Mouse (Mus musculus): Measurements from ENCODE around the gene Nucks1.
A peak's percentile ranks its signal among the peaks of the same experiment; 100 is the strongest.

Gene Nucks1

GRCm38 (mm10) chr1:131922100-131922499 is 11.8 kb downstream of the Nucks1 start:
- DNase-seq (ENCODE audit: low spot score) = no peak

GRCm38 (mm10) chr1:131933471-131933870 is 23.1 kb downstream of the Nucks1 start:
- DNase-seq (ENCODE audit: low spot score) = no peak

GRCm38 (mm10) chr1:131937659-131938305 is 27.4 kb downstream of the Nucks1 start:
- DNase-seq (ENCODE audit: low spot score) = peak; percentile 34

- DNase-seq (ENCODE audit: low spot score) = no peak
Observed at GRCm38 (mm10) chr1:131938811-131939210, 28.5 kb downstream of the Nucks1 start.

GRCm38 (mm10) chr1:131940711-131941244 is 30.4 kb downstream of the Nucks1 start:
- DNase-seq (ENCODE audit: low spot score) = no peak

GRCm38 (mm10) chr1:131941501-131941900 is 31.2 kb downstream of the Nucks1 start:
- DNase-seq (ENCODE audit: low spot score) = no peak

- no peak for DNase-seq (ENCODE audit: low spot score)
Observed at GRCm38 (mm10) chr1:131942621-131943590, 32.6 kb downstream of the Nucks1 start.

GRCm38 (mm10) chr1:131945674-131946440 is 35.5 kb downstream of the Nucks1 start:
- DNase-seq (ENCODE audit: low spot score) = no peak

- DNase-seq (ENCODE audit: low spot score) = no peak
Observed at GRCm38 (mm10) chr1:131946462-131947215, 36.3 kb downstream of the Nucks1 start.

- DNase-seq (ENCODE audit: low spot score) = no peak
Observed at GRCm38 (mm10) chr1:131947997-131948525, 37.7 kb downstream of the Nucks1 start.

- no peak for DNase-seq (ENCODE audit: low spot score)
Observed at GRCm38 (mm10) chr1:131954242-131954865, 44.0 kb downstream of the Nucks1 start.

GRCm38 (mm10) chr1:131955131-131955757 is 44.9 kb downstream of the Nucks1 start:
- DNase-seq (ENCODE audit: low spot score) = no peak

- no peak for DNase-seq (ENCODE audit: low spot score)
Observed at GRCm38 (mm10) chr1:131957416-131957815, 47.1 kb downstream of the Nucks1 start.

- no peak for DNase-seq (ENCODE audit: low spot score)
Observed at GRCm38 (mm10) chr1:131961004-131961403, 50.7 kb downstream of the Nucks1 start.

GRCm38 (mm10) chr1:131962606-131963084 is 52.3 kb downstream of the Nucks1 start, which contains the start of gene Slc45a3:
Gene Slc45a3, plus strand, starts transcription at chr1:131962967.
- no peak for DNase-seq (ENCODE audit: low spot score)

GRCm38 (mm10) chr1:131963085-131963951 is 53.0 kb downstream of the Nucks1 start:
- DNase-seq (ENCODE audit: low spot score) = no peak

GRCm38 (mm10) chr1:131964100-131964499 is 53.8 kb downstream of the Nucks1 start:
- DNase-seq (ENCODE audit: low spot score) = no peak

- DNase-seq (ENCODE audit: low spot score) = no peak
Observed at GRCm38 (mm10) chr1:131964580-131964979, 54.2 kb downstream of the Nucks1 start.

GRCm38 (mm10) chr1:131965818-131966217 is 55.5 kb downstream of the Nucks1 start:
- DNase-seq (ENCODE audit: low spot score) = no peak

All from ovary, postnatal 14 days (tissue).